Mouse (Mus musculus) kidney, postnatal 4 days (tissue): ENCODE results near the gene Timp1.
A peak's percentile ranks its signal among the peaks of the same experiment; 100 is the strongest.

Experiments used
- DNase-seq, 2 experiments: peaks; one replicate each; pipeline ENCODE4 v3.0.0; 2021; ENCODE audit warnings: mixed read lengths in 2 of 2

Timp1 gene

GRCm38 (mm10) chrX:20869962-20870513 is at the start of gene Timp1:
Timp1 (plus strand) TSS chrX:20870166.
- peak; percentile 66 to 77 for DNase-seq

GRCm38 (mm10) chrX:20828934-20829333 is 41.0 kb upstream of the Timp1 start:
- peak; percentile 70 to 78 for DNase-seq

- no peak for DNase-seq
Observed at GRCm38 (mm10) chrX:20847232-20847631, 22.7 kb upstream of the Timp1 start.

- no peak for DNase-seq
Observed at GRCm38 (mm10) chrX:20847816-20848215, 22.1 kb upstream of the Timp1 start.

- peak; percentile 85 to 93 for DNase-seq
Observed at GRCm38 (mm10) chrX:20848256-20848984, 21.5 kb upstream of the Timp1 start.

- no peak for DNase-seq
Observed at GRCm38 (mm10) chrX:20853794-20854193, 16.2 kb upstream of the Timp1 start.

GRCm38 (mm10) chrX:20861453-20862104 is 8.4 kb upstream of the Timp1 start:
- no peak for DNase-seq

- DNase-seq, result peak; percentile 14 to 34
Observed at GRCm38 (mm10) chrX:20862105-20863065, 7.6 kb upstream of the Timp1 start.

- DNase-seq, result no peak
Observed at GRCm38 (mm10) chrX:20863161-20864101, 6.5 kb upstream of the Timp1 start.

- DNase-seq, result no peak
Observed at GRCm38 (mm10) chrX:20868091-20868490, 1.9 kb upstream of the Timp1 start.

- no peak for DNase-seq
Observed at GRCm38 (mm10) chrX:20869203-20869602, 763 bp upstream of the Timp1 start.

GRCm38 (mm10) chrX:20872928-20873500 is 3.0 kb downstream of the Timp1 start:
- DNase-seq, result no peak

GRCm38 (mm10) chrX:20875241-20875640 is 5.3 kb downstream of the Timp1 start:
- no peak for DNase-seq

- DNase-seq, result no peak
Observed at GRCm38 (mm10) chrX:20910074-20910473, 40.1 kb downstream of the Timp1 start.

- DNase-seq, result no peak
Observed at GRCm38 (mm10) chrX:20913726-20914125, 43.8 kb downstream of the Timp1 start.

- no peak for DNase-seq
Observed at GRCm38 (mm10) chrX:20915075-20915474, 45.1 kb downstream of the Timp1 start.

GRCm38 (mm10) chrX:20920249-20920843 is 50.4 kb downstream of the Timp1 start:
- peak in 1 of 2 experiments; percentile 2 for DNase-seq

GRCm38 (mm10) chrX:20920844-20921364 is 50.9 kb downstream of the Timp1 start, which contains the start of gene Syn1:
Syn1 (minus strand) TSS chrX:20921004.
- DNase-seq, result peak; percentile 79 to 87

- no peak for DNase-seq
Observed at GRCm38 (mm10) chrX:20921366-20921765, 51.4 kb downstream of the Timp1 start.

GRCm38 (mm10) chrX:20923506-20923905 is 53.5 kb downstream of the Timp1 start:
- DNase-seq, result no peak
